ENCODE assay signal across 31 mouse cellular contexts in genomic region chr2:65402001-65402400, GRCm38 (mm10). TPM values are rescaled to one million over a fixed set of nuclear protein-coding genes. Genes with fewer than 3 reads are reported as not detected.
"Had no signal": no experiment of that assay in that cellular context is flagged by ENCODE, and none has a peak within 500 bp of the region (broad histone marks: within the 10 kb centered on the region; RNA-seq: fewer than 3 reads in every experiment).

No protein-coding gene starts in this region.

- H3K4me3 ChIP-seq: gastrocnemius, adult 2 months; heart, embryonic 13.5 days; heart, embryonic 15.5 days; hindbrain, embryonic 13.5 days; hindbrain, embryonic 15.5 days; kidney, embryonic 15.5 days; left cerebral cortex, adult 2 months; limb, embryonic 13.5 days; limb, embryonic 15.5 days; liver, embryonic 12.5 days had no signal

- H3K27ac ChIP-seq: gastrocnemius, adult 2 months; heart, embryonic 13.5 days; heart, embryonic 15.5 days; hindbrain, embryonic 13.5 days; hindbrain, embryonic 15.5 days; hindbrain, postnatal 0 days; kidney, embryonic 15.5 days; kidney, postnatal 0 days; left cerebral cortex, adult 2 months; limb, embryonic 13.5 days; limb, embryonic 15.5 days; liver, embryonic 12.5 days; liver, embryonic 14.5 days had no signal

- H3K9me3 ChIP-seq: heart, embryonic 13.5 days; heart, embryonic 15.5 days; hindbrain, embryonic 13.5 days; hindbrain, embryonic 15.5 days; kidney, embryonic 15.5 days; limb, embryonic 13.5 days; limb, embryonic 15.5 days; liver, embryonic 12.5 days had no signal

- H3K4me2 ChIP-seq: heart, embryonic 11.5 days; heart, embryonic 13.5 days; heart, embryonic 15.5 days; hindbrain, embryonic 13.5 days; hindbrain, embryonic 15.5 days; kidney, embryonic 15.5 days; limb, embryonic 13.5 days; limb, embryonic 15.5 days; liver, embryonic 12.5 days had no signal

- H3K27me3 ChIP-seq: heart, embryonic 13.5 days; heart, embryonic 15.5 days; hindbrain, embryonic 13.5 days; hindbrain, embryonic 15.5 days; kidney, embryonic 15.5 days; limb, embryonic 13.5 days; limb, embryonic 15.5 days; liver, embryonic 12.5 days had no signal

- DNase-seq: gastrocnemius, adult 2 months; gastrocnemius, postnatal 10 days; gastrocnemius, postnatal 25 days; heart, adult 18-20 months; heart, postnatal 14 days; heart, postnatal 36 days; kidney, adult 11 months; kidney, adult 2 months; kidney, adult 9 months; kidney, postnatal 14 days; kidney, postnatal 36 days; layer of hippocampus, adult 9-11 months; layer of hippocampus, postnatal 36 days; left cerebral cortex, postnatal 4 days had no signal

- H3K4me1 ChIP-seq: heart, embryonic 15.5 days; hindbrain, embryonic 13.5 days; hindbrain, embryonic 15.5 days; kidney, embryonic 15.5 days; limb, embryonic 13.5 days; limb, embryonic 15.5 days; liver, embryonic 12.5 days had no signal

- H3K36me3 ChIP-seq: heart, embryonic 13.5 days; heart, embryonic 15.5 days; hindbrain, embryonic 13.5 days; hindbrain, embryonic 15.5 days; kidney, embryonic 15.5 days; limb, embryonic 13.5 days; limb, embryonic 15.5 days; liver, embryonic 12.5 days had no signal

- H3K9ac ChIP-seq: heart, embryonic 13.5 days; heart, embryonic 15.5 days; hindbrain, embryonic 13.5 days; hindbrain, embryonic 15.5 days; kidney, embryonic 15.5 days; limb, embryonic 13.5 days; limb, embryonic 15.5 days; liver, embryonic 12.5 days; liver, embryonic 14.5 days had no signal

RNA-seq across cellular contexts. Expression of gene Slc38a11, which starts 38.2 kb away (rescaled TPM):
- total RNA-seq: granulocyte monocyte progenitor cell, adult 5-6 weeks; hematopoietic stem cell, adult 5-6 weeks had no signal
- polyA plus RNA-seq: heart, embryonic 11.5 days; heart, embryonic 13.5 days; intestine, embryonic 14.5 days; liver, adult 2 months; liver, embryonic 12.5 days; liver, embryonic 14.5 days had no signal
